Mouse (Mus musculus) lung, postnatal 14 days (tissue): ENCODE measurements around the gene Klf13.

ENCODE experiments used
- DNase-seq: peaks from one replicate; pipeline ENCODE4 v3.0.0; 2021

Gene Klf13

GRCm38 (mm10) chr7:63924747-63925412 is 13.8 kb downstream of the Klf13 start:
- DNase-seq: peak; percentile 85

- DNase-seq: peak; percentile 28
These were observed 14.6 kb downstream of the Klf13 start for GRCm38 (mm10) chr7:63924151-63924550.

- DNase-seq: no peak
These were observed 15.7 kb downstream of the Klf13 start for GRCm38 (mm10) chr7:63922975-63923374.

- no peak for DNase-seq
These were observed 16.1 kb downstream of the Klf13 start for GRCm38 (mm10) chr7:63922571-63922970.

GRCm38 (mm10) chr7:63921909-63922562 is 16.7 kb downstream of the Klf13 start:
- no peak for DNase-seq

- no peak for DNase-seq
These were observed 19.6 kb downstream of the Klf13 start for GRCm38 (mm10) chr7:63918771-63919768.

GRCm38 (mm10) chr7:63917693-63918092 is 21.0 kb downstream of the Klf13 start:
- no peak for DNase-seq

- DNase-seq: no peak
These were observed 22.3 kb downstream of the Klf13 start, which contains the start of gene E030018B13Rik for GRCm38 (mm10) chr7:63916268-63916907. Gene E030018B13Rik, plus strand, starts transcription at chr7:63916857.

GRCm38 (mm10) chr7:63914891-63915290 is 23.8 kb downstream of the Klf13 start:
- no peak for DNase-seq

- no peak for DNase-seq
These were observed 24.7 kb downstream of the Klf13 start for GRCm38 (mm10) chr7:63913724-63914692.

- DNase-seq: no peak
These were observed 25.6 kb downstream of the Klf13 start for GRCm38 (mm10) chr7:63912924-63913723.

GRCm38 (mm10) chr7:63912234-63912810 is 26.4 kb downstream of the Klf13 start:
- DNase-seq: peak; percentile 75

- peak; percentile 86 for DNase-seq
These were observed 27.1 kb downstream of the Klf13 start for GRCm38 (mm10) chr7:63911383-63912233.

GRCm38 (mm10) chr7:63910912-63911311 is 27.8 kb downstream of the Klf13 start:
- peak; percentile 65 for DNase-seq

GRCm38 (mm10) chr7:63910225-63910624 is 28.5 kb downstream of the Klf13 start:
- no peak for DNase-seq

GRCm38 (mm10) chr7:63908496-63909285 is 30.0 kb downstream of the Klf13 start:
- DNase-seq: no peak

GRCm38 (mm10) chr7:63907778-63908495 is 30.8 kb downstream of the Klf13 start:
- no peak for DNase-seq

GRCm38 (mm10) chr7:63905642-63906041 is 33.1 kb downstream of the Klf13 start:
- no peak for DNase-seq
